Mouse (Mus musculus): ENCODE results near the gene Arid4a. TPM values are rescaled to one million over a fixed set of nuclear protein-coding genes. Genes with fewer than 3 reads are reported as not detected.
"Not testable (repeated sequence)": the region's sequence is repeated elsewhere in the genome, so short reads cannot be mapped to it uniquely, and the experiment has no call there.

Gene Arid4a
- polyA plus RNA-seq, 1 experiment from 2014 or later = 34.4 TPM

DNA sequence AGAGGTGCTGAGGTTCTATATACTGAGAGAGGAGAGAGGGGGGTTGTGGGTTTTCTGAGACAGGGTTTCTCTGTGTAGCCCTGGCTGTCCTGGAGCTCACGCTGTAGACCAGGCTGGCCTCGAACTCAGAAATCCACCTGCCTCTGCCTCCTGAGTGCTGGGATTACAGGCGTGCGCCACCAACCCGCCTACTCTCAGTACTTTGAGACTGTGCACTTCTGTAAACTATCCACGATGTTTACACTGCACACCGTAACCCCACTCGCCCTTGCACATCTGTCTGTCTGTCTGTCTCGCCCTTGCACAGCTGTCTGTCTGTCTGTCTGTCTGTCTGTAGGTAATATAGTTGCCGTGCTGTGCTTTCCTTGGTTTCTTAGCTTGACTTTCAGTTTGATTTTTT is 8.6 kb downstream of the Arid4a start:
- peaks cover 12% of the 10 kb centered on the region; the same call in 1 of the 2 replicates for H3K36me3 ChIP-seq (ENCODE audit: control insufficient read depth, insufficient read depth, low read length)
- ATAC-seq (ENCODE audit: insufficient read depth, low FRiP score, low TSS enrichment) = no peak
- H3K4me3 ChIP-seq (ENCODE audit: low read depth, low read length) = no peak overlapping the region

DNA sequence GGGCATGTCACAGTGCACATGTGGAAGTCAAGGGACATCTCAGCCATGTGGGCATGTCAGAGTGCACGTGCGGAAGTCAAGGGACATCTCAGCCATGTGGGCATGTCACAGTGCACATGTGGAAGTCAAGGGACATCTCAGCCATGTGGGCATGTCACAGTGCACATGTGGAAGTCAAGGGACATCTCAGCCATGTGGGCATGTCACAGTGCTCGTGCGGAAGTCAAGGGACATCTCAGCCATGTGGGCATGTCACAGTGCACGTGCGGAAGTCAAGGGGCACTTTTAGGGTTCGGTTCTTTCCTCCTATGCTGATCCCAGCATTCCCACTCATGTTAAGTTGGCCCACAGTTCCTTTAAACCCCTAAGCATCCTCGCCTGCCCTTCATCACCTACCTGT is 12.5 kb downstream of the Arid4a start:
- not testable (repeated sequence) for ATAC-seq (ENCODE audit: insufficient read depth, low FRiP score, low TSS enrichment); H3K4me3 ChIP-seq (ENCODE audit: low read depth, low read length); DNase-seq (ENCODE audit: low spot score); H3K27ac ChIP-seq (ENCODE audit: low read depth, low read length); H3K36me3 ChIP-seq (ENCODE audit: control insufficient read depth, insufficient read depth, low read length); H3K27me3 ChIP-seq (ENCODE audit: control insufficient read depth, insufficient read depth, low read length); H3K9ac ChIP-seq (ENCODE audit: low read length); H3K4me2 ChIP-seq (ENCODE audit: low read depth); H3K4me1 ChIP-seq (ENCODE audit: control insufficient read depth, insufficient read depth, low read length); H3K9me3 ChIP-seq (ENCODE audit: control insufficient read depth, low read length)
- 96% methylated on average over 8 of the region's 8 CpGs for WGBS

More for the DNA sequence above, 8.6 kb downstream of the Arid4a start:
- Histone ChIP-seq H3K4me2 (ENCODE audit: low read depth) (no peak overlapping the region), H3K27ac (ENCODE audit: low read depth, low read length) (no peak overlapping the region), H3K9me3 (ENCODE audit: control insufficient read depth, low read length) (no peaks in the 10 kb centered on the region), H3K9ac (ENCODE audit: low read length) (no peak overlapping the region), H3K27me3 (ENCODE audit: control insufficient read depth, insufficient read depth, low read length) (no peaks in the 10 kb centered on the region), H3K4me1 (ENCODE audit: control insufficient read depth, insufficient read depth, low read length) (no peaks in the 10 kb centered on the region)
- no peak for DNase-seq (ENCODE audit: low spot score)
- 94% methylated on average over 10 of the region's 10 CpGs for WGBS

DNA sequence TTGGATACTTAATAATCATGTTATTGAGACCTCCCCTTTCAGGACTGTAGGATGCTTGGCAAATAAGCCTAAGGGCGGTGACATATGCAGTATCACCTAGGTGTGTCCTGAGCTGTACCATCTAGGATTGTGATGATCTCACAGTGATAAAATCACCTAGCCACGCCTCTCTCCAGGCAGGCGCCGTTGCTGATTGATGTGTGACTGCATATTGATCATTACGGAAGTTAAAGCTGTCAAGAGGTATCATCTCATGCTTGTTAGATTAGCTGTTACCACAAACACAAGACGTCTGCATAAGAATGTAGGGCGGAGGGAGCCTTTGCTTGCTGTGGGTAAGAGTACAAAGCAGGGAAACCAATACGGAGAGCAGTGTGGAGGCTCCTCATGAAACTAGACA is 14.5 kb downstream of the Arid4a start:
- Histone ChIP-seq H3K9ac (ENCODE audit: low read length) (no peak overlapping the region), H3K27ac (ENCODE audit: low read depth, low read length) (no peak overlapping the region), H3K4me1 (ENCODE audit: control insufficient read depth, insufficient read depth, low read length) (no peaks in the 10 kb centered on the region), H3K36me3 (ENCODE audit: control insufficient read depth, insufficient read depth, low read length) (peaks cover 4% of the 10 kb centered on the region; the same call in 1 of the 2 replicates), H3K4me3 (ENCODE audit: low read depth, low read length) (no peak overlapping the region), H3K27me3 (ENCODE audit: control insufficient read depth, insufficient read depth, low read length) (no peaks in the 10 kb centered on the region), H3K9me3 (ENCODE audit: control insufficient read depth, low read length) (no peaks in the 10 kb centered on the region), H3K4me2 (ENCODE audit: low read depth) (no peak overlapping the region)
- DNase-seq (ENCODE audit: low spot score) (no peak), ATAC-seq (ENCODE audit: insufficient read depth, low FRiP score, low TSS enrichment) (no peak)
- 86% methylated on average over 8 of the region's 8 CpGs for WGBS

DNA sequence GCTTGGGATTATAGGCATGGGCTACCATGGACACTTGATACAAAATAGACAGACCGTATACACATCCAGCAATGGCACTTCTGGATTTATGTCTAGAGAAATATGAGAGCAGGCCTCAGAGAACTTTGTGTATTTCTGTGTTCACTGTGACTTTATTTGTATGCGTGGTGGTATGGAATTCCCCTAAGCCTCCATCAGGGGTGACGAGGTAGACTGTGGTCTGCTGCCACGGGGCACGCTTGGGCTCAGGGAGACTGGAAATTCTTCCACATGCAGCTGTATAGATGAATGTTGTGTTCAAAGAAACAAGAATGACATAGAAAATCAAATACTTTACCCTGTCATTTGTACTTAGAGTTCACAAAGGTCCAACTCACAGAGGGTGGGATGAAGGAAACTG is 14.9 kb downstream of the Arid4a start:
- H3K9ac ChIP-seq (ENCODE audit: low read length) = no peak overlapping the region
- H3K4me3 ChIP-seq (ENCODE audit: low read depth, low read length) = no peak overlapping the region
- H3K36me3 ChIP-seq (ENCODE audit: control insufficient read depth, insufficient read depth, low read length) = peaks cover 4% of the 10 kb centered on the region; the same call in 1 of the 2 replicates
- WGBS = 93% methylated on average over 5 of the region's 5 CpGs
- no peaks in the 10 kb centered on the region for H3K9me3 ChIP-seq (ENCODE audit: control insufficient read depth, low read length)
- no peak overlapping the region for H3K4me2 ChIP-seq (ENCODE audit: low read depth)
- no peak overlapping the region for H3K27ac ChIP-seq (ENCODE audit: low read depth, low read length)
- no peaks in the 10 kb centered on the region for H3K27me3 ChIP-seq (ENCODE audit: control insufficient read depth, insufficient read depth, low read length)
- H3K4me1 ChIP-seq (ENCODE audit: control insufficient read depth, insufficient read depth, low read length) = no peaks in the 10 kb centered on the region
- no peak for DNase-seq (ENCODE audit: low spot score)
- ATAC-seq (ENCODE audit: insufficient read depth, low FRiP score, low TSS enrichment) = no peak

DNA sequence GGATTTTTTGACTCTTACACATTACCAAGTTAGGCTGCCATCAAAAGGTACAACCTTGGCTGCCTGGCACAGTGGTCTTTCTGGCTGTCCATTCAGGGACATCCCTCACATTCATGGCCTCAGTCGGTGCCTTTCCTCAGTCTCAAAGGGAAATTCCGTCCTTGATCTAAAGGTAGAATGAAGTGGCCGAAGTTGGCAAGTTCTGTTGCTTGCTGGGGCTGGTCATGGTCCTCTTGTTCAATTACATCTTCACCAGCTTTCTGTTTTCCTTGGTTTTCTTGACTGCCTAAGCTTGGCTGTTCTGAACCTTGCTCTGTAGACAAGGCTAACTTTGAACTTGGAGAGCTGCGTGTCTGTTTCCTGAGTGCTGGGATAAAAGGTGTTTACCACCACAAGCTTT is 20.0 kb downstream of the Arid4a start:
- DNase-seq (ENCODE audit: low spot score) (no peak), ATAC-seq (ENCODE audit: insufficient read depth, low FRiP score, low TSS enrichment) (no peak)
- Histone ChIP-seq H3K27ac (ENCODE audit: low read depth, low read length) (no peak overlapping the region), H3K9ac (ENCODE audit: low read length) (no peak overlapping the region), H3K36me3 (ENCODE audit: control insufficient read depth, insufficient read depth, low read length) (peaks cover 6% of the 10 kb centered on the region), H3K4me3 (ENCODE audit: low read depth, low read length) (no peak overlapping the region), H3K9me3 (ENCODE audit: control insufficient read depth, low read length) (no peaks in the 10 kb centered on the region), H3K4me2 (ENCODE audit: low read depth) (no peak overlapping the region), H3K4me1 (ENCODE audit: control insufficient read depth, insufficient read depth, low read length) (no peaks in the 10 kb centered on the region), H3K27me3 (ENCODE audit: control insufficient read depth, insufficient read depth, low read length) (no peaks in the 10 kb centered on the region)
- 94% methylated on average over 4 of the region's 4 CpGs for WGBS

DNA sequence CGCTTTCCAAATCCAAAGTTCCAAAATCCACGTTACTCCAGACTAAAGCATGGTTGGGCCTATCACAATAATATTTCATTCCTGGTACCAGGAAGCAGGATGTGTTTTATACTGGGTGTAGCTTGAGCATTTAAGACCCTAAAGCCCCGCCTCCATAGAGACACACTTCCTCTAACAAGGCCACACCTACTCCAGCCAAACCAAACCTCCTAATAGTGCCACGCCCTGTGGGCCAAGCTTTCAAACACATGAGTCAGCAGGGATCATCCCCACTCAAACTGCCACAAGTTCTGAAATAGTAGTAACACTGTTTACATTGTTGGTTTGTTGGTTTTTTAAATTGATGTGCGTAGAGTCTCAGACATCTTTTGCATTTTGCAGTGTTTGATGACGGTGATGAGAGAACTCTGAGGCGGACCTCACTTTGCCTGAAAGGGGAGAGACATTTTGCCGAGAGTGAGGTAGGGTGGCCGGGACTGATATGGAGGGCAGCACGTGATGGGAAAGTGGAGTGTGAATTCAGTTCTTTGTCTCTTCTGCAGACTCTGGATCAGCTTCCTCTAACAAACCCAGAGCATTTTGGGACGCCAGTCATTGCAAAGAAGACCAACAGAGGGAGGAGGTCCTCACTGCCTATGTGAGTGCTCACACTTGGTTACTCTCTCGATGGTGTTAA is 21.1 kb downstream of the Arid4a start:
- no peaks in the 10 kb centered on the region for H3K9me3 ChIP-seq (ENCODE audit: control insufficient read depth, low read length)
- no peak for DNase-seq (ENCODE audit: low spot score)
- no peaks in the 10 kb centered on the region for H3K27me3 ChIP-seq (ENCODE audit: control insufficient read depth, insufficient read depth, low read length)
- H3K27ac ChIP-seq (ENCODE audit: low read depth, low read length) = no peak overlapping the region
- no peak for ATAC-seq (ENCODE audit: insufficient read depth, low FRiP score, low TSS enrichment)
- H3K4me1 ChIP-seq (ENCODE audit: control insufficient read depth, insufficient read depth, low read length) = no peaks in the 10 kb centered on the region
- no peak overlapping the region for H3K9ac ChIP-seq (ENCODE audit: low read length)
- no peak overlapping the region for H3K4me3 ChIP-seq (ENCODE audit: low read depth, low read length)
- WGBS = 95% methylated on average over 12 of the region's 12 CpGs
- H3K36me3 ChIP-seq (ENCODE audit: control insufficient read depth, insufficient read depth, low read length) = peaks cover 6% of the 10 kb centered on the region
- H3K4me2 ChIP-seq (ENCODE audit: low read depth) = no peak overlapping the region

DNA sequence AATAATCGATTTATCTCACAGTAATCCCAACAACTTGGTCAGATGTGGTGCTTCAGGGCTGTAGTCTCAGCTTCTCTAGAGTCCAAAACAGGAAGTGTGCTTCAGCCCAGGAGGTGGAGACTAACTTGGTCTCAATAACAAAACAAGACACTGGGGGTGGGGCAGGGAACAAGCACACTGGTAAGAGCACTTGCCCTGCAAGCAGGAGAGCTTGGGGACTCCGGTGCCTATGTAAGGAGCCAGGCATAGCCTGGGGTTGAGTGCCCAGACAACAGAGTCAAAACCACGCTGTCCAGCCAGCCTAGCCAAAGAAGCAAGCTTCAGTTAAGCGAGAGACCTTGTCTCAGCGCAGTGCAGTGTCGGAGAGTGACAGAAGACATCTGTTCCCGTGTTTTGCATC is 24.7 kb downstream of the Arid4a start:
- H3K36me3 ChIP-seq (ENCODE audit: control insufficient read depth, insufficient read depth, low read length) = peaks cover 8% of the 10 kb centered on the region
- WGBS = 95% methylated on average over 7 of the region's 7 CpGs

DNA sequence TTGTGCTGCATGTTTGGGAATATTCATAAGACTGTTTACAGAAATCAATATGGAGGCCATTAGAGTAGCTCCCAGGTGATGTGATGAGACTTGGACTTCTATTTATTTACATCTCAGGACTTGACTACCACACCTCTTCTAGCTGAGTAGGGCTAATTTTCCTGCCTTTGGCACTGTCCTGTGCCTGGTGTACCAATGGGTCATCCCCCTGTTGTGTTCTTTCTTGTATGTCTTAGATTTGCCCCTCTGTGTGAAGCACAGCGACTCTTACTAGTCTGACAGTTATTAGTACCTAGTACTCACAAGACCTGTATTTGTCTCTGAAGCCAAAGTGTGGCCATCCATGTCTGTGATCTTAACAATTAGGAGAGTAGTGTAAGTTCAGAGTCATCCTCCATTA is 26.7 kb downstream of the Arid4a start:
- H3K4me1 ChIP-seq (ENCODE audit: control insufficient read depth, insufficient read depth, low read length) = no peaks in the 10 kb centered on the region
- no peak overlapping the region for H3K4me2 ChIP-seq (ENCODE audit: low read depth)
- 97% methylated on average over 1 of the region's 1 CpGs for WGBS
- H3K9me3 ChIP-seq (ENCODE audit: control insufficient read depth, low read length) = no peaks in the 10 kb centered on the region
- H3K36me3 ChIP-seq (ENCODE audit: control insufficient read depth, insufficient read depth, low read length) = peaks cover 15% of the 10 kb centered on the region
- no peak overlapping the region for H3K4me3 ChIP-seq (ENCODE audit: low read depth, low read length)
- H3K27ac ChIP-seq (ENCODE audit: low read depth, low read length) = no peak overlapping the region
- DNase-seq (ENCODE audit: low spot score) (no peak), ATAC-seq (ENCODE audit: insufficient read depth, low FRiP score, low TSS enrichment) (no peak)
- no peaks in the 10 kb centered on the region for H3K27me3 ChIP-seq (ENCODE audit: control insufficient read depth, insufficient read depth, low read length)
- H3K9ac ChIP-seq (ENCODE audit: low read length) = no peak overlapping the region

More for the DNA sequence above, 24.7 kb downstream of the Arid4a start:
- H3K9ac ChIP-seq (ENCODE audit: low read length) = no peak overlapping the region
- no peak overlapping the region for H3K4me3 ChIP-seq (ENCODE audit: low read depth, low read length)
- no peaks in the 10 kb centered on the region for H3K4me1 ChIP-seq (ENCODE audit: control insufficient read depth, insufficient read depth, low read length)
- H3K27ac ChIP-seq (ENCODE audit: low read depth, low read length) = no peak overlapping the region
- no peak overlapping the region for H3K4me2 ChIP-seq (ENCODE audit: low read depth)
- H3K9me3 ChIP-seq (ENCODE audit: control insufficient read depth, low read length) = no peaks in the 10 kb centered on the region
- DNase-seq (ENCODE audit: low spot score) (no peak), ATAC-seq (ENCODE audit: insufficient read depth, low FRiP score, low TSS enrichment) (no peak)
- no peaks in the 10 kb centered on the region for H3K27me3 ChIP-seq (ENCODE audit: control insufficient read depth, insufficient read depth, low read length)

DNA sequence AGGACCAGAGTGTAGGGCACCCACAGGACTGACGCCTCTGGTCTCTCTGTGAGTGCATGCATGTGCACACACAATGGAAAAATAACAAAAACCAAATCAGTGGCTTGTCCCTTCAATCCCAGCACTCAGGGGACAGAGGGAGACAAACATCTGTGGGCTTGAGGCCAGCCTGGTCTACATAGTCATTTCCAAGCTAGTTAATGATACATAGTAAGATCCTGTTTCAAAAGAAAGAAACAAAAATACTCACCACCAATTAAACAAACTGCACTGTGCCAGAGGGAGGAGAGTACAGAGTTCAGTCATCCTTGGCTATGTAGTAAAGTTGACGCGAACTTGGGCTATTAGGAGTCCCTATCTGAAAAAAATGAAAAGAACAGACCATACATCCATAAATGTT is 27.8 kb downstream of the Arid4a start:
- 92% methylated on average over 3 of the region's 3 CpGs for WGBS
- H3K9me3 ChIP-seq (ENCODE audit: control insufficient read depth, low read length) = no peaks in the 10 kb centered on the region
- no peak for DNase-seq (ENCODE audit: low spot score)
- H3K4me1 ChIP-seq (ENCODE audit: control insufficient read depth, insufficient read depth, low read length) = no peaks in the 10 kb centered on the region
- no peaks in the 10 kb centered on the region for H3K27me3 ChIP-seq (ENCODE audit: control insufficient read depth, insufficient read depth, low read length)
- H3K4me3 ChIP-seq (ENCODE audit: low read depth, low read length) = no peak overlapping the region
- H3K27ac ChIP-seq (ENCODE audit: low read depth, low read length) = no peak overlapping the region
- peaks cover 14% of the 10 kb centered on the region for H3K36me3 ChIP-seq (ENCODE audit: control insufficient read depth, insufficient read depth, low read length)
- no peak overlapping the region for H3K4me2 ChIP-seq (ENCODE audit: low read depth)
- H3K9ac ChIP-seq (ENCODE audit: low read length) = no peak overlapping the region
- no peak for ATAC-seq (ENCODE audit: insufficient read depth, low FRiP score, low TSS enrichment)
